Mouse (Mus musculus) limb, embryonic 12.5 days (tissue): ENCODE data around the gene Cryzl2. TPM values are rescaled to one million over a fixed set of nuclear protein-coding genes. Genes with fewer than 3 reads are reported as not detected.

ENCODE experiments used
- ATAC-seq: fragments of 200-750 bp; cut with Nextera tagmentation; 2 replicates; pipeline ENCODE4 v1.8.0; 2017; ENCODE audit warnings: low read depth, moderate TSS enrichment; ENCODE audit not compliant: insufficient number of reproducible peaks, insufficient read depth, low FRiP score, low TSS enrichment
- H3K27ac ChIP-seq: fragments of 300-500 bp; sonication (generic); 2 replicates; pipeline ENCODE4 v1.5.1; 2016; ENCODE audit warnings: mild to moderate bottlenecking, moderate library complexity
- H3K27me3 ChIP-seq: fragments of 300-500 bp; sonication (generic); 2 replicates; pipeline ENCODE4 v1.6.1; 2016; ENCODE audit warnings: mild to moderate bottlenecking, moderate library complexity
- H3K36me3 ChIP-seq: fragments of 300-500 bp; sonication (generic); 2 replicates; pipeline ENCODE4 v1.6.1; 2016; ENCODE audit warnings: mild to moderate bottlenecking, moderate library complexity
- H3K4me1 ChIP-seq: fragments of 300-500 bp; sonication (generic); replicated peaks from 2 replicates; pipeline ENCODE4 v1.6.1; 2016
- H3K4me2 ChIP-seq: fragments of 300-500 bp; sonication (generic); 2 replicates; pipeline ENCODE4 v1.6.1; 2016; ENCODE audit warnings: mild to moderate bottlenecking, moderate library complexity
- H3K4me3 ChIP-seq: fragments of 300-500 bp; sonication (generic); replicated peaks from 2 replicates; pipeline ENCODE4 v1.5.1; 2016; ENCODE audit warnings: mild to moderate bottlenecking
- H3K9ac ChIP-seq: fragments of 300-500 bp; sonication (generic); replicated peaks from 2 replicates; pipeline ENCODE4 v1.6.1; 2016; ENCODE audit warnings: mild to moderate bottlenecking, moderate library complexity
- H3K9me3 ChIP-seq: fragments of 300-500 bp; sonication (generic); 2 replicates; pipeline ENCODE4 v1.6.1; 2016; ENCODE audit warnings: mild to moderate bottlenecking, moderate library complexity
- WGBS: fragments of 180-500 bp; shearing (Covaris S2); methylation state at CpG from one replicate; pipeline ENCODE4 v1.1.7; 2016; 5-methylcytosine and 5-hydroxymethylcytosine counted together
- polyA plus RNA-seq: library from polyadenylated mRNA; unstranded; fragments of >200 nt; fragmentation: Nextera tagmentation; extraction: Ambion mirVana; gene quantifications from 2 replicates; pipeline ENCODE4 v1.2.1, GENCODE M21; 2016

Cryzl2 gene
- polyA plus RNA-seq, 1 experiment from 2014 or later = 8.2 TPM

GRCm38 (mm10) chr1:157452759-157453549 is 5.4 kb upstream of the Cryzl2 start:
- Histone ChIP-seq H3K27ac (peak overlapping the region; percentile 46; the same call in 1 of the 2 replicates), H3K9ac (no peak overlapping the region), H3K27me3 (peaks cover 19% of the 10 kb centered on the region), H3K36me3 (no peaks in the 10 kb centered on the region), H3K9me3 (no peaks in the 10 kb centered on the region), H3K4me3 (no peak overlapping the region), H3K4me1 (peaks cover 26% of the 10 kb centered on the region), H3K4me2 (no peak overlapping the region)
- 0 out of 2 replicates have a peak, but pooled peaks have one; percentile 53 for ATAC-seq
- 46% methylated on average over 5 of the region's 5 CpGs for WGBS

GRCm38 (mm10) chr1:157454876-157455275 is 3.5 kb upstream of the Cryzl2 start:
- Histone ChIP-seq H3K4me1 (peaks cover 20% of the 10 kb centered on the region), H3K4me2 (no peak overlapping the region), H3K4me3 (no peak overlapping the region), H3K36me3 (no peaks in the 10 kb centered on the region), H3K9me3 (no peaks in the 10 kb centered on the region), H3K27me3 (peaks cover 5% of the 10 kb centered on the region; the same call in 1 of the 2 replicates), H3K27ac (no peak overlapping the region), H3K9ac (no peak overlapping the region)
- 77% methylated on average over 6 of the region's 6 CpGs for WGBS
- ATAC-seq = no peak

- no peak overlapping the region for H3K27ac ChIP-seq
- WGBS = 89% methylated on average over 3 of the region's 3 CpGs
- no peaks in the 10 kb centered on the region for H3K27me3 ChIP-seq
- no peaks in the 10 kb centered on the region for H3K36me3 ChIP-seq
- ATAC-seq = no peak
- no peak overlapping the region for H3K9ac ChIP-seq
- H3K9me3 ChIP-seq = no peaks in the 10 kb centered on the region
- peaks cover 11% of the 10 kb centered on the region for H3K4me1 ChIP-seq
- H3K4me3 ChIP-seq = no peak overlapping the region
- H3K4me2 ChIP-seq = peak overlapping the region; percentile 66
Measured at GRCm38 (mm10) chr1:157457789-157458188, 588 bp upstream of the Cryzl2 start.

- H3K9ac ChIP-seq = no peak overlapping the region
- 92% methylated on average over 5 of the region's 5 CpGs for WGBS
- no peak overlapping the region for H3K4me2 ChIP-seq
- H3K9me3 ChIP-seq = no peaks in the 10 kb centered on the region
- H3K27me3 ChIP-seq = no peaks in the 10 kb centered on the region
- H3K36me3 ChIP-seq = no peaks in the 10 kb centered on the region
- ATAC-seq = no peak
- H3K4me3 ChIP-seq = no peak overlapping the region
- no peak overlapping the region for H3K27ac ChIP-seq
- H3K4me1 ChIP-seq = peaks cover 8% of the 10 kb centered on the region; the same call in 1 of the 2 replicates
Measured at GRCm38 (mm10) chr1:157459904-157460303, 1.5 kb downstream of the Cryzl2 start.

GRCm38 (mm10) chr1:157461276-157461675 is 2.9 kb downstream of the Cryzl2 start:
- Histone ChIP-seq H3K4me1 (peaks cover 8% of the 10 kb centered on the region; the same call in 1 of the 2 replicates), H3K4me2 (no peak overlapping the region), H3K27ac (no peak overlapping the region), H3K27me3 (no peaks in the 10 kb centered on the region), H3K36me3 (no peaks in the 10 kb centered on the region), H3K4me3 (no peak overlapping the region), H3K9ac (no peak overlapping the region), H3K9me3 (no peaks in the 10 kb centered on the region)
- no peak for ATAC-seq
- WGBS = 95% methylated on average over 5 of the region's 5 CpGs

GRCm38 (mm10) chr1:157462336-157462735 is 4.0 kb downstream of the Cryzl2 start:
- Histone ChIP-seq H3K4me3 (no peak overlapping the region), H3K27ac (no peak overlapping the region), H3K27me3 (no peaks in the 10 kb centered on the region), H3K9ac (no peak overlapping the region), H3K9me3 (no peaks in the 10 kb centered on the region), H3K36me3 (no peaks in the 10 kb centered on the region), H3K4me2 (no peak overlapping the region), H3K4me1 (peaks cover 8% of the 10 kb centered on the region; the same call in 1 of the 2 replicates)
- WGBS = 39% methylated on average over 3 of the region's 3 CpGs
- no peak for ATAC-seq

GRCm38 (mm10) chr1:157465194-157465593 is 6.8 kb downstream of the Cryzl2 start:
- WGBS = 77% methylated on average over 3 of the region's 3 CpGs
- H3K4me3 ChIP-seq = no peak overlapping the region
- H3K9me3 ChIP-seq = no peaks in the 10 kb centered on the region
- H3K27ac ChIP-seq = no peak overlapping the region
- H3K4me2 ChIP-seq = no peak overlapping the region
- no peaks in the 10 kb centered on the region for H3K4me1 ChIP-seq
- no peak for ATAC-seq
- no peaks in the 10 kb centered on the region for H3K27me3 ChIP-seq
- no peaks in the 10 kb centered on the region for H3K36me3 ChIP-seq
- no peak overlapping the region for H3K9ac ChIP-seq

GRCm38 (mm10) chr1:157467866-157468265 is 9.5 kb downstream of the Cryzl2 start:
- Histone ChIP-seq H3K4me2 (no peak overlapping the region), H3K9me3 (no peaks in the 10 kb centered on the region), H3K36me3 (no peaks in the 10 kb centered on the region), H3K9ac (no peak overlapping the region), H3K27me3 (no peaks in the 10 kb centered on the region), H3K27ac (no peak overlapping the region), H3K4me3 (no peak overlapping the region), H3K4me1 (peaks cover 4% of the 10 kb centered on the region; the same call in 1 of the 2 replicates)
- 91% methylated on average over 8 of the region's 8 CpGs for WGBS
- no peak for ATAC-seq

- Histone ChIP-seq H3K9ac (no peak overlapping the region), H3K4me1 (peaks cover 4% of the 10 kb centered on the region; the same call in 1 of the 2 replicates), H3K27ac (no peak overlapping the region), H3K27me3 (no peaks in the 10 kb centered on the region), H3K4me2 (no peak overlapping the region), H3K36me3 (no peaks in the 10 kb centered on the region), H3K9me3 (no peaks in the 10 kb centered on the region), H3K4me3 (no peak overlapping the region)
- WGBS = 95% methylated on average over 9 of the region's 9 CpGs
- ATAC-seq = no peak
Measured at GRCm38 (mm10) chr1:157470761-157471386, 12.5 kb downstream of the Cryzl2 start.

- peaks cover 4% of the 10 kb centered on the region; the same call in 1 of the 2 replicates for H3K4me1 ChIP-seq
- no peak overlapping the region for H3K27ac ChIP-seq
- no peaks in the 10 kb centered on the region for H3K27me3 ChIP-seq
- no peaks in the 10 kb centered on the region for H3K36me3 ChIP-seq
- H3K4me3 ChIP-seq = no peak overlapping the region
- 92% methylated on average over 7 of the region's 7 CpGs for WGBS
- no peak overlapping the region for H3K9ac ChIP-seq
- H3K9me3 ChIP-seq = no peaks in the 10 kb centered on the region
- no peak for ATAC-seq
- H3K4me2 ChIP-seq = no peak overlapping the region
Measured at GRCm38 (mm10) chr1:157472716-157473115, 14.3 kb downstream of the Cryzl2 start.

GRCm38 (mm10) chr1:157474865-157475264 is 16.5 kb downstream of the Cryzl2 start:
- Histone ChIP-seq H3K9me3 (no peaks in the 10 kb centered on the region), H3K27ac (no peak overlapping the region), H3K4me2 (no peak overlapping the region), H3K4me3 (no peak overlapping the region), H3K4me1 (peaks cover 4% of the 10 kb centered on the region; the same call in 1 of the 2 replicates), H3K36me3 (no peaks in the 10 kb centered on the region), H3K9ac (no peak overlapping the region), H3K27me3 (no peaks in the 10 kb centered on the region)
- no peak for ATAC-seq
- 92% methylated on average over 8 of the region's 8 CpGs for WGBS
